Mouse (Mus musculus) spleen, postnatal 10 days (tissue): ENCODE results near the gene Olfr298.

Experiments used
- DNase-seq, 2 experiments: peaks; one replicate each; pipeline ENCODE4 v3.0.0; 2021 to 2022; ENCODE audit warnings: low spot score in 2 of 2

Gene Olfr298

GRCm38 (mm10) chr7:86492384-86492783, at the start of gene Olfr298:
TSS of gene Olfr298 (minus strand) at chr7:86492484.
- DNase-seq, result no peak

- no peak for DNase-seq
Observed at GRCm38 (mm10) chr7:86519668-86520067, 27.4 kb upstream of the Olfr298 start, which contains the start of gene Olfr297. TSS of gene Olfr297 (plus strand) at chr7:86519968.

GRCm38 (mm10) chr7:86459621-86460020, 32.7 kb downstream of the Olfr298 start, which contains the start of gene Olfr299:
TSS of gene Olfr299 (plus strand) at chr7:86459921.
- no peak for DNase-seq
